Mouse (Mus musculus): ENCODE measurements around the gene Fgf10. TPM values are rescaled to one million over a fixed set of nuclear protein-coding genes. Genes with fewer than 3 reads are reported as not detected.

Fgf10 gene
- polyA plus RNA-seq, 1 experiment from 2014 or later: 0.19 TPM

- Histone ChIP-seq H3K4me1 (no peaks in the 10 kb centered on the region), H3K27me3 (no peaks in the 10 kb centered on the region), H3K9ac (no peak overlapping the region), H3K4me3 (no peak overlapping the region), H3K27ac (no peak overlapping the region), H3K36me3 (ENCODE audit: poor library complexity, severe bottlenecking) (no peaks in the 10 kb centered on the region), H3K9me3 (replicated peaks) (no peaks in the 10 kb centered on the region), H3K4me2 (no peak overlapping the region)
- no peak for ATAC-seq
- WGBS: 84% methylated on average over 2 of the region's 2 CpGs
These were observed 23.5 kb downstream of the Fgf10 start for GRCm38 (mm10) chr13:118693049-118693448.

- Histone ChIP-seq H3K9ac (no peak overlapping the region), H3K36me3 (ENCODE audit: poor library complexity, severe bottlenecking) (no peaks in the 10 kb centered on the region), H3K27ac (no peak overlapping the region), H3K4me2 (no peak overlapping the region), H3K4me1 (no peaks in the 10 kb centered on the region), H3K27me3 (no peaks in the 10 kb centered on the region), H3K4me3 (no peak overlapping the region), H3K9me3 (replicated peaks) (no peaks in the 10 kb centered on the region)
- 9% methylated on average over 4 of the region's 4 CpGs for WGBS
- no peak for ATAC-seq
These were observed 25.5 kb downstream of the Fgf10 start for GRCm38 (mm10) chr13:118695103-118695502.

- Histone ChIP-seq H3K9ac (no peak overlapping the region), H3K36me3 (ENCODE audit: poor library complexity, severe bottlenecking) (no peaks in the 10 kb centered on the region), H3K4me1 (no peaks in the 10 kb centered on the region), H3K9me3 (replicated peaks) (no peaks in the 10 kb centered on the region), H3K27ac (no peak overlapping the region), H3K4me2 (no peak overlapping the region), H3K4me3 (no peak overlapping the region), H3K27me3 (no peaks in the 10 kb centered on the region)
- no peak for ATAC-seq
These were observed 34.1 kb downstream of the Fgf10 start for GRCm38 (mm10) chr13:118703727-118704126.

DNA sequence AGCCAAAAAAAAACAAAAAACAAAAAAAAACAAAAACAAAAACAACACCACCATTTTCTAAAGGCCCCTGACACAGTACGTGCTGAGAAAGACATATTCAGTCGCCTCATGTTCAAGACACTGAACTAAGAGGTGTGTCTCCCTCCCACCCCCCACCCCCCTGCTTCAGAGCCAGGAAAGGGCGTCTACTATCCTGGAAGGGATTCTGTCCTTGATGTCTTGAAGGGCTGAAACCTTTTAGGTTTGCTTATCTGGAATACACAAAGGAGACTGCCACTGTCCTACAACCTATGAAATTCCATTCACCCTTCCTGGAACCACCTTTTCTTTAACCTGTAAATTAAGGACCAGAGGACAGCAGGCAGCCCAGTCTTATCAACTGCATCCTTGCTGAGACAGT, 36.1 kb downstream of the Fgf10 start:
- H3K36me3 ChIP-seq (ENCODE audit: poor library complexity, severe bottlenecking): no peaks in the 10 kb centered on the region
- ATAC-seq: no peak
- no peaks in the 10 kb centered on the region for H3K4me1 ChIP-seq
- H3K4me2 ChIP-seq: no peak overlapping the region
- no peak overlapping the region for H3K4me3 ChIP-seq
- no peak overlapping the region for H3K27ac ChIP-seq
- no peaks in the 10 kb centered on the region for H3K27me3 ChIP-seq
- 84% methylated on average over 3 of the region's 3 CpGs for WGBS
- H3K9ac ChIP-seq: no peak overlapping the region
- H3K9me3 ChIP-seq (replicated peaks): no peaks in the 10 kb centered on the region

GRCm38 (mm10) chr13:118709912-118710311, 40.3 kb downstream of the Fgf10 start:
- no peak overlapping the region for H3K4me2 ChIP-seq
- 82% methylated on average over 1 of the region's 1 CpGs for WGBS
- H3K9me3 ChIP-seq (replicated peaks): no peaks in the 10 kb centered on the region
- H3K9ac ChIP-seq: no peak overlapping the region
- H3K27me3 ChIP-seq: peaks cover 18% of the 10 kb centered on the region
- H3K36me3 ChIP-seq (ENCODE audit: poor library complexity, severe bottlenecking): no peaks in the 10 kb centered on the region
- H3K4me1 ChIP-seq: peaks cover 11% of the 10 kb centered on the region
- no peak overlapping the region for H3K4me3 ChIP-seq
- no peak for ATAC-seq
- H3K27ac ChIP-seq: no peak overlapping the region

GRCm38 (mm10) chr13:118713626-118714150, 44.1 kb downstream of the Fgf10 start:
- peak overlapping the region; percentile 51 for H3K4me3 ChIP-seq
- no peaks in the 10 kb centered on the region for H3K36me3 ChIP-seq (ENCODE audit: poor library complexity, severe bottlenecking)
- H3K27ac ChIP-seq: no peak overlapping the region
- no peak overlapping the region; the same call in 1 of the 2 replicates for H3K9ac ChIP-seq
- WGBS: under 1% methylated on average over 14 of the region's 14 CpGs
- H3K27me3 ChIP-seq: peaks cover 36% of the 10 kb centered on the region
- ATAC-seq: no peak
- peaks cover 25% of the 10 kb centered on the region for H3K4me1 ChIP-seq
- H3K9me3 ChIP-seq (replicated peaks): no peaks in the 10 kb centered on the region
- peak overlapping the region; percentile 94 for H3K4me2 ChIP-seq

- ATAC-seq: peak; percentile 84
- H3K36me3 ChIP-seq (ENCODE audit: poor library complexity, severe bottlenecking): no peaks in the 10 kb centered on the region
- H3K9ac ChIP-seq: peak overlapping the region; percentile 62
- peaks cover 25% of the 10 kb centered on the region for H3K4me1 ChIP-seq
- peak overlapping the region; percentile 51 for H3K4me3 ChIP-seq
- H3K27ac ChIP-seq: no peak overlapping the region
- peaks cover 36% of the 10 kb centered on the region for H3K27me3 ChIP-seq
- under 1% methylated on average over 27 of the region's 36 CpGs for WGBS
- peak overlapping the region; percentile 94 for H3K4me2 ChIP-seq
- H3K9me3 ChIP-seq (replicated peaks): no peaks in the 10 kb centered on the region
These were observed 44.9 kb downstream of the Fgf10 start for GRCm38 (mm10) chr13:118714284-118715065.

DNA sequence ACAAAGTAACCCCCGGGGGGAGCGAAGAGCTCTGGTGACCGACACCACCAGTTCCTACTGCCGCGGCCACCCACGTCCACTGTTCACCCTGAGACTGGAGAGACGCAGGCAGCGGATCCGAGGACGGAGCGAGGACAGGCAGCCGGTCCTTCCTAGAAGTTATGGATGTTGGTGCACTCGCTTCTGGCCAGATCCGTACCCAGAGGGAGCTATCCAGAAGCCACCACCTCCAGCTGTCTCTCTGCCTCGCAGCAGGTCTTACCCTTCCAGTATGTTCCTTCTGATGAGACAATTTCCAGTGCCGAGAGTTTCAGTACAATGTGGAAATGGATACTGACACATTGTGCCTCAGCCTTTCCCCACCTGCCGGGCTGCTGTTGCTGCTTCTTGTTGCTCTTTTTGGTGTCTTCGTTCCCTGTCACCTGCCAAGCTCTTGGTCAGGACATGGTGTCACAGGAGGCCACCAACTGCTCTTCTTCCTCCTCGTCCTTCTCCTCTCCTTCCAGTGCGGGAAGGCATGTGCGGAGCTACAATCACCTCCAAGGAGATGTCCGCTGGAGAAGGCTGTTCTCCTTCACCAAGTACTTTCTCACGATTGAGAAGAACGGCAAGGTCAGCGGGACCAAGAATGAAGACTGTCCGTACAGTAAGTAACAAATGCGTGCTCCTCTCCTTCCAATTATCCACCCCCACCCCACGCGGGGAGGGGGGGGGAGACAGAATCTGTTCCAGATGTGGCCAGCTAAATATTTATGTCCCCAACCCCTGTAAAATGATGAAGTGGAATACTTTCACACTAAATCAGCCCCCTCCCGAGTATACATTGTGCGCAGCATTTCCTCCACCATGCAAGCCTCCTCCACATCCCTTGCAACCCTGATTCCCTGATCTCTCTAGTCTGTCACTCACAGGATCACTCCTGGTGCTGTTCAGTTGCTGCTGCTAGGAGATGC, 45.8 kb downstream of the Fgf10 start:
- Histone ChIP-seq H3K36me3 (ENCODE audit: poor library complexity, severe bottlenecking) (no peaks in the 10 kb centered on the region), H3K4me2 (peak overlapping the region; percentile 94), H3K4me3 (peak overlapping the region; percentile 51), H3K9ac (peak overlapping the region; percentile 40), H3K9me3 (replicated peaks) (no peaks in the 10 kb centered on the region), H3K4me1 (peaks cover 25% of the 10 kb centered on the region), H3K27me3 (peaks cover 36% of the 10 kb centered on the region), H3K27ac (no peak overlapping the region)
- 5% methylated on average over 31 of the region's 31 CpGs for WGBS
- ATAC-seq: peak; percentile 63

DNA sequence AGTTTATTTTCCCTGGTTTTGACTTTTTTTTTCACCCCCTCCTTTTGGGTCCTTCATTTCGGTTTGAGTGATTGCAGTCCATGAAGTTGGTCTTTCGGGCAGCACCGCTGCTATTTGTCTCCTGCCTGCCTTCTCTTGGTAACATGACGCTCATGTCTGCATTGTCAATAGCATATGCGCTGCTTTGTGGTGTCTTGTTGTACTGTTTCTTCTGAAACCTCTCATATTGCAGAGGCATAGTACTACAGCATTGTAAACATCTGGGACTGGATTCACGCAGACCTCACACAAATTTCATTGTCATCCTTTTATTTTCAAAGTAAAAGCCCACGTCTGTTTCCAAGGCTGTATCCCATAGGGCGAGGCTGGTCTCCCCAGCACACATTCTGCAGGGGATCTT, 46.7 kb downstream of the Fgf10 start:
- H3K4me3 ChIP-seq: no peak overlapping the region
- H3K4me2 ChIP-seq: peak overlapping the region; percentile 94
- peaks cover 25% of the 10 kb centered on the region for H3K4me1 ChIP-seq
- no peaks in the 10 kb centered on the region for H3K36me3 ChIP-seq (ENCODE audit: poor library complexity, severe bottlenecking)
- H3K27ac ChIP-seq: no peak overlapping the region
- ATAC-seq: no peak
- peaks cover 36% of the 10 kb centered on the region for H3K27me3 ChIP-seq
- H3K9ac ChIP-seq: no peak overlapping the region
- no peaks in the 10 kb centered on the region for H3K9me3 ChIP-seq (replicated peaks)
- 7% methylated on average over 8 of the region's 8 CpGs for WGBS

- no peak for ATAC-seq
These were observed 47.1 kb downstream of the Fgf10 start for GRCm38 (mm10) chr13:118716726-118717125.

DNA sequence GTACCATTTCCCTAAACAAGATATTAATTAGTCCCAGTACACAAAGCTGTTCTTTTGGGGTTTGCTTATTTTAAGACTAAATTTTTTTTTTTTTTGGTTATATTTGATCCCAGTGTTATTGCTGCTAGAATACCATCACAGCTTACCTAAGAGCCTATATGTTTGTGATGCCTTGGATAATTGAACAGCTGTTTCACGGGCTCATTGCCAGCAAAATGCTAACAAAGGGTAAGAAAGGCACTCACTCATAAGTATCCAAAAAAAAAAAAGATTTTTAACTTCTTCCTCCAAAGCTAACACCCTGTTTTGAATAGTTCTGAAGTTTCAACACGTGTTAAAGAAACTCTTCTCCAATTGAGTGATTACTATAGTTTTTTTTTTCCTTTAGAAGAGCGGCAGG, 48.8 kb downstream of the Fgf10 start:
- no peak for ATAC-seq
- no peak overlapping the region for H3K9ac ChIP-seq
- H3K9me3 ChIP-seq (replicated peaks): no peaks in the 10 kb centered on the region
- H3K4me3 ChIP-seq: no peak overlapping the region
- H3K27me3 ChIP-seq: peaks cover 25% of the 10 kb centered on the region
- no peak overlapping the region for H3K4me2 ChIP-seq
- H3K4me1 ChIP-seq: peaks cover 25% of the 10 kb centered on the region
- H3K27ac ChIP-seq: no peak overlapping the region
- 42% methylated on average over 3 of the region's 3 CpGs for WGBS
- no peaks in the 10 kb centered on the region for H3K36me3 ChIP-seq (ENCODE audit: poor library complexity, severe bottlenecking)

More at GRCm38 (mm10) chr13:118716726-118717125, 47.1 kb downstream of the Fgf10 start:
- peaks cover 25% of the 10 kb centered on the region for H3K4me1 ChIP-seq
- no peak overlapping the region for H3K27ac ChIP-seq
- WGBS: 46% methylated on average over 1 of the region's 1 CpGs
- no peak overlapping the region for H3K9ac ChIP-seq
- no peaks in the 10 kb centered on the region for H3K9me3 ChIP-seq (replicated peaks)
- H3K4me3 ChIP-seq: no peak overlapping the region
- no peaks in the 10 kb centered on the region for H3K36me3 ChIP-seq (ENCODE audit: poor library complexity, severe bottlenecking)
- H3K4me2 ChIP-seq: no peak overlapping the region
- peaks cover 36% of the 10 kb centered on the region for H3K27me3 ChIP-seq

DNA sequence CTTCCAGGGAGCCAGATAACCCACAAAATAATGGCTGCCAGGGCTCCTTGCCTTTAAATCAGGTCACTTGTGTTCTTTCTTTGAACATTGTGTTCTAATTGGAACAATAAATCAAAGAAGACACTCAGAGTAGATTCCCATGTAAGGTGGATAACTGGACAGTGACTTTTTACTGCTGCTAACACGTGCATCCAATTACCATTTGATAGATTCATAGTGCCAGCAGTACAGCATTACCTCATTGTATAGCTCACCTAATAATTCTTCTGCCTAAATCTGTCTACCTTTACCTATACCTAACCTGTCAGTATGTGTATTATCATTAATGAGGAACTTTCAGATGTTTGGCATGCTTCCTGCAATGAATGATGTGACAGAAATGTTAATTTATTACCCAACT, 52.1 kb downstream of the Fgf10 start:
- 40% methylated on average over 1 of the region's 1 CpGs for WGBS
- Histone ChIP-seq H3K36me3 (ENCODE audit: poor library complexity, severe bottlenecking) (no peaks in the 10 kb centered on the region), H3K4me3 (no peak overlapping the region), H3K9ac (no peak overlapping the region), H3K4me2 (no peak overlapping the region), H3K27me3 (peaks cover 3% of the 10 kb centered on the region; the same call in 1 of the 2 replicates), H3K27ac (no peak overlapping the region), H3K4me1 (no peaks in the 10 kb centered on the region), H3K9me3 (replicated peaks) (no peaks in the 10 kb centered on the region)
- no peak for ATAC-seq
